Mouse (Mus musculus) retina, postnatal 1 day (tissue): Measurements from ENCODE around the gene Calhm3.
A peak's percentile ranks its signal among the peaks of the same experiment; 100 is the strongest.

Experiments
- DNase-seq: peaks from one replicate; pipeline ENCODE4 v3.0.0-alpha.2; 2012

The Calhm3 gene

DNA sequence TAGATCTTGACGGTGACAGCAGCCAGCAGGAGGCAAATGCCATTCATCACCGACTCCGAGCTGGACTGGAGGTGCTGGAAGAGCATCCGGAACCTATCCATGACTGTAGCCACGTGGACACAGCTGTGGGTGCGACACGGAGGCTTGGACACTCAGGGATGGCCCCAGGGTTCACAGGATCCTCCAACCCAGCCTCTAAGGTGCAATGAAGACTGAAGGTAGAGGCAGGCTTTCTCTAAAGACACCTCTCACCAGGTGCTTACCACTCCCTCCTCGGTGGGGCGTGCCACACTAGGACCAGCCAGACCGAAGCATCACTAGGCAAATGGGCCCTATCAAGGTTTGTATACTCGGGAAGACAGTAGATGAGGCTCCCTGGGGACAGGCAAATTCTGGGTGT is at the start of gene Calhm3:
Gene Calhm3 (minus strand): TSS at position 101 of the 400 bp plus-strand sequence.
- DNase-seq, result no peak

DNA sequence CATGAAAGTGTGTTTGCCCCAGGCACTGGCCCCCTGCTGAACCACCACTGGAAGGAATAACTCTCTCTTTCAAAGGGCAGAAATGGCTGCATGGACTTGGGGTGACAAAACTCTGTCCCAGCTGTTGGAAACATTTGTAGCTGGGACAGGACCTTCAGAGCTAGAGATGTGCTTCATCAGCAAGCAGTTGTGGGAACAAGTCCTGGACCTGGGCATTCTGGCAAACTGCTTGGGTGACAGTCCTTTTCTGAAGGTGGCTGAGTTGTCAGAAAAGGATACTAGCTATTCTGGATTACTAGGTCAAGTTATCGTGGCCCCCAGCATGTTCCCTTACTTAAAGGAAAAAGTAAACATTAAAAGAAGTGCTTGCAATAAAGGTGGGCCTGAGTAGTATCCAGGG is 48.6 kb upstream of the Calhm3 start:
- no peak for DNase-seq

DNA sequence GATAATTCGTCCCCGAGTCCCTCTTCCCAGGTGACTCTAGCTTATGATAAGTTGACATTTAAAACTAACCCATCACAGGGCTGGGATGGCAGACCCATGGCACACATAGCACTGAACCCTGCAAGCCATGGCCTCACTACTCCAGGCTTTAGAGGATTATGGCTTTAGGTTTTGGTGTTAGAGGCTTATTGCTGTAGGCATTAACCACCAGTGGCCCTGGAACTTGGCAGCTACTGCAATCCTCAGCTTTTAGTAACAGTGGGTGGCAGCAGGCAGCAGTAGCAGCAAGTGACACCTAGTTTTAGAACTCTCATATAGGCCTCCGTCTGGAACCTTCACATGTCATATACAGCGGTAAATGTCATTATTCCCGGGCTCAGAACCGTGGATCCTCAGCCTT is 47.1 kb upstream of the Calhm3 start:
- peak; percentile 57 for DNase-seq

DNA sequence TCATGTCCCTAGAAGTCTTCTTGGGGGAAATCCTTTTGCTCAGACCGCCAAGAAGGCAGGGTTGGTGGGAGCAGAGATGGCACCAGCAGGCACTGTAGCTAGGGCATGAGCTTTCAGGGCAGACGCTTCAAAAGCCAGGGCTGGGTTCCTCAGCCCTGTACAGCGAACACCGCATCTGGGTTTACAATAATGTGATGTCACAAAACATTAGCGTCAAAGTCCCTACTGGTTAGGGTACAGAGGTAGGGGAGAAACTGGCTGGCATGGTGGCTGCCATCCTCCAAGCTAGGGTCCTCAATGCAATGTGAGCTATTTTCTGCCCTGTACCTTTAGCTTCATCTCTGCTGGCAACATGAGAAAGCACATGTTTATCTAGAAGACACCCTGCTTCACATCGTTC is 45.5 kb upstream of the Calhm3 start:
- peak; percentile 61 for DNase-seq

DNA sequence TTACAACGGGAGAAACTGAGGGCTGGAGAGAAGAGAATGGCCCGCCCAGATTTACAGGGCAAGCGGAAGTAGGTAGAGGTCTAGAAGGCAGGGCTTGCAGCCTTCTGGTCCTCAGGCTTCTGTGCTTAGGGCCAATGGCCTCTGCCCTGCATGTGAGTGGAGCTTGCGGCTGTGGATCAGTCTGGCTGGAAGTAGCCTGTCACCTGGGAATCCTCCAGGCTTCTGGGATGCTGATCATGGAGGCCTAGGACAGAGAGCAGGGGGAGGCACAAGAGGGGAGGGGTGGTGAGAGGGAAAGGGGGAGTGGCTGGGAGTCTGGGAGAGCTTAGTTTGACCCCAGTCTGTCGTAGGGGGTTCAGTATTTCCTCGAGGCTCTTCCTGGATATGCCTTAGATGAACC is 44.9 kb upstream of the Calhm3 start:
- no peak for DNase-seq

DNA sequence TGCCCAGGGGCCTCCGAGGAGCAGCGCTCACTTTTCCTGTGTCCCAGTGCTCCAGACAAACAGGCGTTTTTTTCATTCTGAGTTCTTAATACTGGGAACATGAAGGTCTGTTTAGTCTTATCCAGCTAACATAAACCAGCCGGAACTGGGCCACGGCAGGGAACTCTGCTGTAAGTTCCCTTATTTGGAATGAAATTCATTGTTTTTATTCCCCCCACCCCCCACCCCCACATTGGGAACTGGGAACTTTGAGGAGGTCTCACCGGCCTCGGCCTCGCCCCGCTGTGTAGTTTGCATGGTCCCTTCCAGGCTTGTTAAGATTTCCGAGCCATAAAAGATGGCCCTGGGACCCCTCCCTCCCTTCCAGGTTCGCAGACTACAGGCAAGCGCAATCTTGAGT is 44.4 kb upstream of the Calhm3 start:
- no peak for DNase-seq

DNA sequence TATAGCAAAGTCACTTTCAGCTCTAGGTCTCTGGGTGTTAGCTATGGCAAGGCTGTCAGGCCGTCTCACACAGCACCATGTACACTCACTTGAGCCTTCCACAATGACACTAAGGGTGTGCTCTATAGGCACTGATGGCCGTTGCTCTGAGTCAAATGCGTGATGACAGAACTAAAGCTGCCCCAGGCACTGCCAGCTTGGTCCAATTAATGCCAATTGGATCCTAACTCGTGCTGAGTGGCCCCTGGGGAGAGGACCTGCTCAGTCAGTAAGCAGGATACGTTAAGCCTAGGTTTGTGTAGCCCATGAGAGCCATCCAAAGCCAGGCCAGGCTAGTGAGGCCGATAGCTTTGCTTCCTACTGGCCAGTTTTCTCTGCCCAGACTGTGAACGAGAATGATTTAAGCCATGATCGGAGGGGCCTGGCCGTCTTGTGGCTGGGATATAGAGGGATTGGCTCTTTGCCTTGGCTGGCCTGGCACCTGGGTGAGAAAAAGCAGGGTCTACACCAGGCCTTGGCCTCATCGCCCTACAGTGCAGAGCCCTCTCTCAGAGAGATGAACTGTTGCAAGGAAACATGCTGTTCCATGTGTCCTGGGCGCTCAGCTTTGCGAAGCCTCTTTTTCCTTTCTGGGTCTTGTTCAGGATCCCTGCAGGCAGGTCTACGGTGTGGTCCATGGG is 41.2 kb upstream of the Calhm3 start:
- DNase-seq, result peak; percentile 84

DNA sequence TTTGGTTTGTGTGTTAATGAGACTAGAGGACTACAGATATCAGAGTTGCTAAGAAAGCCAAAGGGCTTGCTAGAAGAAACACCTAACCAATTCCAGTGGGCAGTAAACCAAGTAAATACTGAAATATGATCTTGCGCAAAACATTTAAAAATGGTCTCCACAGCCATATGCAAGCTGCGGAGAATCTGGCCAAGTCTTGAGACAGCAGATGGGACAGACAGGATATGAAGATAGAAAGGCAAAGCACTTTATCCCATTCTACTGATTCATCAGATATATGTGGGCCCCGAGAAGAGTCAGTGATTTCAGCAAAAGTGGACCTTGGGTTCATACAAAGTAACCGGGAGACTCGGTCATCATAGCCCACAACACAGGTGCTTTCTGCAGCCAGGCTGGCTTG is 34.6 kb upstream of the Calhm3 start:
- no peak for DNase-seq

DNA sequence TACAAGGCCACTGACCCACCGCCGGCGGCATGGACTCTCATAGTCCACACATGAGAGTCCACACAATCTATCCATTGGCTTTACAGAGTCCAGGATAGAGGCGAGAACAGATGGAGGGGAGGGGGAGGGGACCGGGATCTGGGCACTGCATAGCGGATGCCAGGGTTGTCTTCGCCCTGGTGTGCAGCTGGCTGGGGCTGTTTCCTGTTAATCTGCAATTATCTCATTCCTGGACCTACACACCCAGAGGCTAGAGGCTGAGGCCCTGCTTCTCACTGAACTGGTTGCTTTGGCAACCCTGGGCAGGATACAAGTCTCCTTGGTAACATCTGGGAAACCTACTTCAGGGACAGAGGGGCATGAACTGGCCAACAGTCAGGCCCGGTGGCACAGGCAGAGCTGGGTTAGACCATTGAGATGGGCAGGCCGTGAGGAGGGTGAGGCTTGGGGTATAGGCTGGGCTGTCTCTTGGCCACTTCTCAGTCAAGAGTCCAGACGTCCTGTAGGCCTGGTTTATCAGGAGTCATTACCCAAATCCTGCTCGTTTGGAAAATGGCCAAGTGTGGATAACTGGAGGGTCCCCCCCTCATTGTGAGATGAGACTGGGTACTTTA is 31.1 kb upstream of the Calhm3 start:
- DNase-seq, result peak; percentile 86

DNA sequence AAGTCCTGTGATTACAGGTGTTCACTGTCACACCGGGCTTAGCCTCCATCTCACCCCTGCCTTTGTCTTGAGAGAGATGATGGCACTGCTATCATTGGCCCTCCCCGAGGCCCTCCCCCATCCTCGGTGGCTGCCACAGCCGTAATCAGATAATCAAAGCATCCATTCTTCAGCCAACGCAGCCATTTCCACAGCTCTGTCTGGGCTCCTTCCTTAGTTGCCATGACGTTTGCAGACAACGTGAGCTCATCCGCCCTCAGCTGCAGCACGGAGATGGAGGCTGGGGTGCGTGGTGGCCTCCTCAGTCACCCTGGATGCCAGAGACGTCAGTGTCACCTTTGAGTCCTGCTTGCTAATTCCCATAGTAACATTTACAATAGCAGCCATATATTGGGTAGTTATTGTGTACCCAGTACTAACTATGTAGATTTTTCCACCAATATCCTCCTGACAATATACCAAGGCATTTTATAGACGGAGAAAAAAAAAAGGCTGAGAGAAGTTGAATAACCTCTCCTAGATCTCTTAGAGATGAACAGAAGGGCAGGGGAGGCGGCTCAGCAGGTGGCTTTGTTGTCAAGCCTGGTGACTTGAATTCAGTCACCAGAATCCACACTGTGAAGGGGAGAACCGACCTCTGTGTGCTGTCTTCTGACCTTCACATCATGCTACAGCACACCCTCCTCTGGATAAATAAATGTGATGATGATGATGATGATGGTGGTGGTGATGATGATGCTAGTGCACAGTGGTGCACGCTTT is 29.1 kb upstream of the Calhm3 start:
- no peak for DNase-seq

DNA sequence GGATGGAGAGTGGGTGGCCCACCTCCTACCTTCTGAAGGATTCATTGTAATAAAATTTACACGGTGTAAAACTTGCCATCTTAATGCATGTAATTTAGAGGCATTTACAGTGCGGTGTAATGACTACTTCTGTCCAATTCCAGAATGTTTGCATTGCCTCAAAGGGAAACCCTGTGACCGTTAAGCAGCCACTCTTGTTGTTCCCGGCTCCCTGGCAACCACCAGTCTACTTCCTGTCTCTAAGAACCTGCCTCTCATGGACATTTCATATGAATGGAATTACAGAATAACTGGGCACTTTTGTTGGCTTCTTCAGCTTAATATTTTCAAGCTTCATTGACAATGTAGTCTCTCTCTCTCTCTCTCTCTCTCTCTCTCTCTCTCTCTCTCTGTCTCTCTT is 27.2 kb upstream of the Calhm3 start:
- DNase-seq, result no peak

DNA sequence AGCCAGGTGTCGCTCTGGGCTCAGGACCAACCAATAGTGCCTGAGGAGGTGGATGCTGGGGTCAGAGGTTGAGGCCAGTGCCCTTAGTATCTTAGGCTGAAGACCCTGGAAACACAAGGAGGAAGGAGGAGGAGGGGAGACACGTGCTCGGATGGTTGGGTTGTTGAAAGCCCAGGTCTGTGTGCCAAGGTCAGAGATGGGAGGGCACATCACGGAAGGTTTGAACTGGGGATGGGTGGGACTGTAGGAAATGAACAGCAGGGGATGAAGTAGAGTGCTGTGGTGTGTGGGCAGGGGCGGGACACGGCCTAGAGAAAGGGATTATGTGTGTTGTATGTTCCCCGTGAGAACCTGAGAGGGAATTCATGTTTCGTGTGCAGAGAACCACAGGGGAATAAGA is 26.7 kb upstream of the Calhm3 start:
- no peak for DNase-seq

DNA sequence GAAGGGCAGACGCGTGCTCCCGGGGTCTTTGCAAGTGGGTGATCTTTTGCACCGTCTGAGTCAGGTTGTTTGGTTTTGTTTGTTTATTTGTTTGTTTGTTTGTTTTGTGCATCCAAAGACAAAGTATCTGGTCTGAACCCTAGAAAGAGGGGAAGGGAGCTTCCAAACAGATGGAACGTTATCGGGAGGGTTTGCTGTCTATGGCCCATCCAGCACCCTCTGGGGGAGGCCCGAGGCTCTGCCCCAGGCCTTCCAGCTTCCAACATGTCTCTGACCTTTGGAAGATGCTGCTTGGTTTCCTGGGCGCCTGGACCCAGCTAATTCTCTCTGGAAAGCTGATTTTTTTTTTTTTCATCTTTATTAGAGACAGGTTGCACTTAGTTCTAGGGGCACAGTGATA is 22.4 kb upstream of the Calhm3 start:
- no peak for DNase-seq

DNA sequence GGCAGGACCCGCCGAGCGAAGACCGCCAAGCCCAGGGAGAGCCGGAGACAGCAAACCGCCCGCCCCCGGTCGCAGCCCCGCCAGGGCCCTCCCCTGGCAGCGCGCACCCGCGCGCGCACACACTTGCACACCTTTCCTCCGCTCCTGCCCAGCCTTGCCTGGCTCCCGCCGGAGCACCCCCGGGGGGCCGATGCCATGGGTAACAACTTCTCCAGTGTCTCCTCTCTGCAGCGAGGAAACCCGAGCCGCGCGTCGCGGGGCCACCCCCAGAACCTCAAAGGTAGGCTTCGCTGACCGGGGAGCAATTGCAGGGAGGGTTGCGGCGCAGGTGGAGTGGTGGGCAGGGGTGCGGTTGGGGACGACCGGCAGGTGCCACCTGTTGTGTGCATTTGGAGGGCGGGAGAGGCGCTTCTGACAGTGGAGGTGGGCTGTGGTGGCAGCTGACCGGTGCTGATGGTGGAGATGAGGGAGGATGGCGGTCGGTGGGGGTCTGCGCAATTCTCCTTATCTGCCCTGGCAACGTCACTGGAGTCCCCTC is 21.8 kb upstream of the Calhm3 start:
- peak; percentile 55 for DNase-seq

DNA sequence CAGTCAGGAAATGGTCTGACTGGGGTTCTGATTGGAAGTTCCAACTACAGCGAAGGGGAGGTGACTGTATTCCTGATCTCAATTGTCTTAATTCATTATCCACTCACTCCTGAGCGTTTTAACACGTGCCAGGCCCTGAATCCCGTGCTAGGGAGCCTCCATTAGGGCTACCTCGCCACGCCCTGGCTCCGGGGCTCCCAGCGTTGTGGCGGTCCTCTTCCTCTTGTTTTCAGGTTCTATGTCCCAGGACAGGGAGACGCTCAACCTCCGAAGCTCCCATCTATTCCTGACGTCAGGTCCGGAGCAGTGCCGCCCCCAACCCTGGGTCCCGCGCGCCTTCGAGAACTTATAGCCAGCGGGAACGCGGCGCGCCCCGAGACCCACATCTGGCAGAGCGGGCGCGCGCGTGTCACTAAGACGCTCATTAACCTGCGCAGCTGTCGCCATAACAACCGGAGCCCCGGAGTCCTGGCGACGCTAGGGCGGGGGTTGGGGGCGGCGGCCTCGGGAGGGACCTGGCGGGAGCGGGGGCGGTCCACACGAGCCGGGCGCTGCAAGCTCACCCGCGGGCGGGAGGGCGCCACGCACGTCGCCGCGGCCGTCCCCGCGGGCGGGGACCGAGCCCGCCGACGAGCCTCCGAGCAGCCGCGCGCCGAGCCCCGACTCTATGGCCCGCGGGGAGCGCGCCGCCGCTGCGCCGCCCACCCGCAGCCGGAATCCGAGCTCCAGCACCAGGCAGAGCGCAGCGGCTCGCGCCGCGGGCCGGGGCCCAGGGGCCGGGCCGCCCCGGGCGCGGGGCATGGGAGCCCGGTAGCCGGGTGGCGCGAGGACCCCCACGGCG is 21.1 kb upstream of the Calhm3 start, which contains the start of gene Neurl1a:
Gene Neurl1a (plus strand): TSS at position 390 of the 841 bp plus-strand sequence.
- peak; percentile 87 for DNase-seq

DNA sequence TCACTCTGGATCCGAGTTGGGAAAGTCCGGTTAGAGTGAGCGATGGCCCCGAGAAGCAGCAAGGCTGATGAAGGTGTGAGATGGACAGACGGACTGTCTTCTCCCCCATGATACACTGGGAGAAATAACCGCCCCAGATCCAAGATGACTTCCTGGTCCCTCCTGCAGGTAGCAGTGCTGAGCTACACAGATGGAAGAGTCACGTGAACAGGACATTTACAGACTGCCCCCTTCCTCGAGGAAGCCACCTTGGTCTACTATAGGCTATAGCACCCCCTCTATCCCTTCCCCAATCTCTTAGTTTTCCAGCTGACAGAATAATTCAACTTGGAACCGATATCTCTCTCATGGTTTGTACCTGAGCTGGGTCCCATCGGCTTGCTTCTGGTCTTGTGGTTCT is 20.4 kb upstream of the Calhm3 start:
- DNase-seq, result peak; percentile 72

DNA sequence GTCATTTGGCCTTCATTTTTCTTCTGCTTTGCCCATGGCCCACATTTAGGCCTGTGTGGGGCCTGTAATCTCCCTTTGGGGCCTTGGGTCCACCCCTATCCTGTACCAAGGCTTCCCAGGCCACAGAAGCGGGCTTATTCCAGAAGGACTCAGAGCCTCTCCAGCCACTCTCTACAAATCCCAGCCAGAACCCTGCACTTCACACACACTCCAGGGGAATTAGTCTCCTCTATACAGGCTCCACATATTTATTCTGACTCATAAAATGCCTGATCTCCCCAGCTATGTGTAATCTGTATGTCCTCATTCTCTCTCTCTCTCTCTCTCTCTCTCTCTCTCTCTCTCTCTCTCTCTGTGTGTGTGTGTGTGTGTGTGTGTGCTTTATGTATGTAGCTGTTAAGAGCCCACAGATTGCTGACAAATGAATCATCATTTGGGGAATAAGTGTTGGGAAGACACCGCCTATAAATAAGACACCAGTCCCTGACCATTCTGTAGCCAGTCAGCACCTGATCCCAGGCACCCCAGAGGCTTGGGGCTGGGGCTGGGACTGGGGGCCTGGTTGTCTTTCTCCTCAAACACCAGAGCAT is 19.4 kb upstream of the Calhm3 start:
- no peak for DNase-seq

DNA sequence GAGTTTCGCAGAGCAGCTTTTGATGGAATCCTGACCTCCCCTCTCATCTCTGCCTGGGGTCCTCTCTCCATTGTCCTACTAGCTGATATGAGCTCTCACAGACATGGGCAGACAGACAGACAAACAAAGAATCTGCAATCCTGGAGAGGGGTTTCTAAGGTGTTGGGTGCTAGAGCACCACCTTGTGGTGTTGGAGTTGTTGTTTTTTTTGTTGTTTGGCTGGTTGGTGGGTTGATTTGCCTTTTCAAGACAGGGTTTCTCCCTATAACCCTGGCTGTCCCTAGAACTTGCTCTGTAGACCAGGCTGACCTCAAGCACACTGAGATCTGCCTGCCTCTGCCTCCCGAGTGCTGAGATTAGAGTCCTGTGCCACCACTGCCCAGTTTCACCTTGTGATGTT is 17.9 kb upstream of the Calhm3 start:
- no peak for DNase-seq

DNA sequence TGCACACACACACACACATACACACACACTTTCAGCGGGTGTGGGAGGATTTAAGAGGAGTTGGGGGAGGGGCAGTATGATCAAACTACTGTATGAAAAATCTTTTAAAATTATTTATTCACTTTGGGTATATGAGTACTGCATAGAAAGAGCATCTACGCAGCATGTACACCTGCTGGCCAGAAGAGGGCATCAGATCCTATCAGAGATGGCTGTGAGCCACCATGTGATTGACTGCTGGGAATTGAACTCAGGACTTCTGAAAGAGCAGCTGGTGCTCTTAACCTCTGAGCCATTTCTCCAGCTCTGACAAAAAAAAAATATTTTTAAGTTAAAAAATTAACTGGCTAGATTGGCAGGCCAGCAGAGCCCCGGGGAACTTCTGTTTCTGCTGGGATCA is 17.0 kb upstream of the Calhm3 start:
- peak; percentile 55 for DNase-seq

DNA sequence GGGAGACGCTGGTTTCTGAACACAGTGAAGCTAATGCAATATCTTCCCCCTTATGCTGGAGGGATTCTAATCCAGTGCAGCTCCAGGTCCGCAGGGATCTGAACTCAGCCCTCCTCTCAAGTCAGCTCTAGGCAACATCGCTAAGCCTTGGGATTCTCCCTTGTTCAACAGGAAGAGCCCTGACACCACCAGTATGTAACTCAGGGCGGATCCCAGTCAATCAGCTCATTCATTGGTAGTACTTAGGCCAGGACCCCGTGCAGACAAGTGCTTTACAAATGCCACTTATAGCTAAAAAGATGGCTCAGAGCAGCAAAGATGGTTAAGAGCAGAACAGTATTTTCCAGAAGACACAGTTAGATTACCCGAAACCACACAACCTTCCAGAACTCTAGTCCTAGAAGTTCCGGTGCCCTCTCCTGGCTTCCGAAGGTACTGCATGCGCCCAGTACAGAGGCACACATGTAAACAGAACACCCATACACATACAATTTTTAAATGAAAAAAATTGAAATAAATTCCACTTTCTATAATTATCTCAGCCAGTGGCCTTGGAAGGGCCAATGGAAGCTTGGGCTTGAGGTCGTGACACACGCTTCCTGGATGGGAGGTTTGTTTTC is 11.3 kb upstream of the Calhm3 start:
- peak; percentile 84 for DNase-seq

DNA sequence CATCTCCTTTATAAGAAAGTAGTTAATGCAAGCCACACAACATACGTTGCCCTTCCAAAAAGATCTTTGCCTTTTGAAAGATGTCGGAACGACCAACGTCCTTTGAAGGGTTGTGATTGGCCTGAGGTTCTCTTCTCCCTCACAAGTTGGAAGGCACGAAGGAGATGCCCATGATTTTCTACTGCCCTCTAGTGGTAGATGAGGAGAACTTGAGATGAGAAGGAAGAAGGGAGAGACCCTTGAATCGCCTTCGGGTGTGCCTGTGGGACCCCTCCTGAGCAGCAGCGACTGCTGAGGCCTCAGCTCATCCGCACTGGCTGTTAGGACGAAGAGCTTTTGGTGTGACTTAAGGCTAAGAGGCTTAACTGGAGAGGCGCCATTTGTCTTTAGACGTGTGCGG is 10.7 kb upstream of the Calhm3 start:
- DNase-seq, result peak; percentile 91

DNA sequence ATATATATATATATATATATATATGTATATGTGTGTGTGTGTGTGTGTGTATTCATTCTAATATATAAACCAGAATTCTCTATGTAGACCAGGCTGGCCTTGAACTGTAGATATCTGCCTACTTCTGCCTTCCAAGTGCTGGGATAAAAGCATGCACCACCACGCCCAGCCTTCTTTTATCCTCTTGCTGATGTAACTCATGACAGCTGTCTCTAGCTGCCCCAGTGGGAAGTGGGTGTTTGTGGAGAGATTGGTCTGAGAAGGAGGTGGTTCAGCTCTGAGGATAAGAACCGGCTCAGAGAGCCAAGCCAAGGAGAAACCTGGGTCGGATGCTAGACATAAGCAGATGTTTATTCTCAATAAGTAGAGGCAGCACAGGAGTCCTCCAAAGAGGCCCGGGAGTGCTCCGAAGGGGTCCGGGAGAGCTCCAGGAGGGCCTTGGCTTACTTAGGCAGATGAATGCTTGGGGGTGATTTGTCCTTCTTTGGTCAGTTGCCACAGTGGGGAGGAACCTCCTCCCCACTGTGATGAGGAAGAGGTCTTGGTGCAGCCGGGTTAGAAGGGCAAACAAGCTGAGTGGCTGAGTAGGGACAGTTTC is 10.2 kb upstream of the Calhm3 start:
- peak; percentile 34 for DNase-seq
